Mouse (Mus musculus): ENCODE data around the gene Nop16.

GRCm38 (mm10) chr13:54621960-54622521 is 32.2 kb upstream of the Nop16 start:
- TF ChIP-seq CTCF (IDR thresholded peaks at IDR 0.05; ENCODE audit: low read depth) = no peak
- no peak for TF ChIP-seq EP300 (IDR thresholded peaks at IDR 0.05; ENCODE audit: low read depth)

Data from liver, postnatal 0 days (tissue).